Mouse (Mus musculus) olfactory bulb, adult 2 months (tissue): ENCODE measurements around the gene Farp1.
"Not testable (repeated sequence)": the region's sequence is repeated elsewhere in the genome, so short reads cannot be mapped to it uniquely, and the experiment has no call there.

Experiments
- CTCF ChIP-seq: fragments of 200-500 bp; IDR thresholded peaks from 2 replicates; pipeline ENCODE4 v1.5.1; 2012; ENCODE audit warnings: low read depth, mild to moderate bottlenecking, low read length, moderate library complexity; ENCODE audit not compliant: insufficient read depth
- POLR2A ChIP-seq: fragments of 200-500 bp; IDR thresholded peaks from 2 replicates; pipeline ENCODE4 v1.6.1; 2012; ENCODE audit warnings: mild to moderate bottlenecking, low read depth, low read length, moderate library complexity; ENCODE audit not compliant: insufficient read depth

DNA sequence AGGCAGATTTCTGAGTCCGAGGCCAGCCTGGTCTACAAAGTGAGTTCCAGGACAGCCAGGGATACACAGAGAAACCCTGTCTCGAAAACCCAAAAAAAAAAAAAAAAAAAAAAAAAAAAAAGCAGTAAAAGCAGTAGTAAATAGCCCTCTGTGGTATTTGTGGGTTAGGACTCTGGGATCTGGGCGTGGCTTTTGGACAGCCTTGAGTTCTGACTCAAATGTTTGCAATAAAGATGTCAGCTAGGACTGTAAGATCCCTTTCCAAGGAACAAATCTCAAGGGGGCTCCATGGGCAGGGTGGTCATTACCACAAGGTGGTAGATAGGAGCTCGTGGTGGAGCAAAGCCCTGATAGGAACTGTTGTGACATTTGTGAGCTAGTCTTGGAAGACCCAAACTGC, 16.0 kb downstream of the Farp1 start:
- TF ChIP-seq CTCF, POLR2A: not testable (repeated sequence)
